Mouse (Mus musculus) liver, embryonic 11.5 days (tissue): ENCODE data around the gene Ttc33. TPM values are rescaled to one million over a fixed set of nuclear protein-coding genes. Genes with fewer than 3 reads are reported as not detected.

Experiments used
- ATAC-seq: fragments of 200-750 bp; cut with Nextera tagmentation; replicated peaks from 2 replicates; pipeline ENCODE4 v1.8.0; 2017; ENCODE audit warnings: moderate number of reproducible peaks, mild to moderate bottlenecking, moderate TSS enrichment, moderate library complexity; ENCODE audit not compliant: low FRiP score
- DNase-seq: peaks from one replicate; pipeline ENCODE4 v3.0.0-alpha.2; 2017; ENCODE audit warnings: low spot score
- H3K27ac ChIP-seq: fragments of 300-500 bp; sonication (generic); 2 replicates; pipeline ENCODE4 v1.5.1; 2014; ENCODE audit warnings: mild to moderate bottlenecking, low read depth, low read length, control low read depth
- H3K27me3 ChIP-seq: fragments of 300-500 bp; sonication (generic); replicated peaks from 2 replicates; pipeline ENCODE4 v1.6.1; 2014; ENCODE audit warnings: low read length, mixed read lengths; ENCODE audit not compliant: control insufficient read depth, insufficient read depth
- H3K36me3 ChIP-seq: fragments of 300-500 bp; sonication (generic); 2 replicates; pipeline ENCODE4 v1.6.1; 2014; ENCODE audit warnings: mild to moderate bottlenecking, low read length, moderate library complexity, mixed read lengths; ENCODE audit not compliant: control insufficient read depth, insufficient read depth
- H3K4me1 ChIP-seq: fragments of 300-500 bp; sonication (generic); replicated peaks from 2 replicates; pipeline ENCODE4 v1.6.1; 2014; ENCODE audit warnings: low read length, mixed read lengths; ENCODE audit not compliant: control insufficient read depth, insufficient read depth
- H3K4me2 ChIP-seq: fragments of 300-500 bp; sonication (generic); 2 replicates; pipeline ENCODE4 v1.6.1; 2014; ENCODE audit warnings: mild to moderate bottlenecking, control low read depth, moderate library complexity
- H3K4me3 ChIP-seq: fragments of 300-500 bp; sonication (generic); 2 replicates; pipeline ENCODE4 v1.5.1; 2014; ENCODE audit warnings: low read depth, low read length, control low read depth
- H3K9ac ChIP-seq: fragments of 300-500 bp; sonication (generic); 2 replicates; pipeline ENCODE4 v1.6.1; 2014; ENCODE audit warnings: low read depth, low read length, control low read depth
- H3K9me3 ChIP-seq: fragments of 300-500 bp; sonication (generic); 2 replicates; pipeline ENCODE4 v1.6.1; 2016; ENCODE audit warnings: low read length, inconsistent platforms, mixed read lengths; ENCODE audit not compliant: control insufficient read depth
- WGBS: fragments of 180-500 bp; shearing (Covaris S2); extraction: QIAGEN DNeasy Blood & Tissue Kit; methylation state at CpG from one replicate; pipeline ENCODE4 v1.1.7; 2014; 5-methylcytosine and 5-hydroxymethylcytosine counted together
- polyA plus RNA-seq: library from polyadenylated mRNA; unstranded; fragments of >200 nt; fragmentation: Nextera tagmentation; extraction: Ambion mirVana; gene quantifications from 2 replicates; pipeline ENCODE4 v1.2.1, GENCODE M21; 2014

The Ttc33 gene
- polyA plus RNA-seq, 1 experiment from 2014 or later = 29.2 TPM

DNA sequence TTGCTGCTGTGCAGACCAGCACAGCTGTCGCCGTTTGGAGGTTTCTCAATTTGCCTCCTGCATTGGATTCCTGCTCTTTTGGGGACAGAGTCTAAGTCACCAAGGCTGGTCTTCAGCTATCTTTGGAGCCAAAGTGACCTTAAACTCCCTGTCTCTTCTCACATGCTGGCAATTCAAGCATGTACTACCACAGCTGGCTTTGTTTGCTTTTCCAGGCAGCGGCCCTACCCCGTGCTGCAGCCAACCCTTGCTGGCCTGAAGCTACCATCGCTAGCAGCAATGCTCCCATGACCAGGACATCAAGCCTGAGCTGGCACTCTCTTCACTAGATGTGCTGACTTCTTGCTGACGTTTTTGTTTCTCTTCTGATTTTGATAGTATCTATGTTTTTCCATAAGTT, 26.5 kb upstream of the Ttc33 start:
- H3K27ac ChIP-seq = no peak overlapping the region; the same call in 1 of the 2 replicates
- H3K9me3 ChIP-seq = no peaks in the 10 kb centered on the region
- DNase-seq = no peak
- H3K9ac ChIP-seq = no peak overlapping the region
- ATAC-seq = 0 out of 2 replicates have a peak, but pooled peaks have one; percentile 15
- H3K4me1 ChIP-seq = peaks cover 9% of the 10 kb centered on the region
- WGBS = 72% methylated on average over 6 of the region's 6 CpGs
- H3K27me3 ChIP-seq = no peaks in the 10 kb centered on the region
- H3K36me3 ChIP-seq = peaks cover 2% of the 10 kb centered on the region
- H3K4me2 ChIP-seq = no peak overlapping the region
- H3K4me3 ChIP-seq = no peak overlapping the region

DNA sequence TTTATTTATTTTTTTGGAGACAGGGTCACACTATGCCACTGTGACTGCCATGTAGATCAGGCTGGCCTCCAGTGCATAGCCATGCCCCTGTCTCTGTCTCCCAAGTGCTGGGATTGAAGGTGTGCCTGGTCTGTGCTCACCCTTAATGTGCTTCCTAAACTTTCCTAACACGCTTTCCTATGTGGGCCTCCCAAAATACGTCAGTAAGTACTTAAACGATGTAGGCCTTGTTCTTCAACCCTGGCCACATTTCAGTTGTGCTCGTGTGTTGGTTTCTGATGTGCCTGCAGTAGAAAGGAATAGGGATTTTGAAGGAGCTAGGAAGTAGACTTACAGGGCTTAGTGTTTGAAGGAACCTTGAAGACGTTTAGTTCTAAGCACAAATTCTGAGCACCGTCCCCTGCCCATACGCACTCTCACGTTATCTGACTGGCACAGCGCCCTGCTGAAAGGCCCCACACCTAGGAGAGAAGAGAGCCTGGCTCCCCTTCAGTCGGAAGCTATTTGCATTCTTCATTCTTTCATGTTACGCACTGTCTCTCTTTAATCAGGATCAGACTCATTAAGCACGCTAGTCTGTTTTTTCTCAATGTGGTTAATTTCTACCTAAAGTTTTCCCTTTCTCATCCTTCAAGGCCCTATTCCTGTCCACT, 20.1 kb upstream of the Ttc33 start:
- no peaks in the 10 kb centered on the region for H3K27me3 ChIP-seq
- no peak for DNase-seq
- no peaks in the 10 kb centered on the region for H3K4me1 ChIP-seq
- H3K27ac ChIP-seq = no peak overlapping the region
- H3K9ac ChIP-seq = no peak overlapping the region
- no peaks in the 10 kb centered on the region for H3K9me3 ChIP-seq
- WGBS = 89% methylated on average over 12 of the region's 12 CpGs
- no peak for ATAC-seq
- no peak overlapping the region for H3K4me2 ChIP-seq
- no peak overlapping the region for H3K4me3 ChIP-seq
- H3K36me3 ChIP-seq = peaks cover 22% of the 10 kb centered on the region

DNA sequence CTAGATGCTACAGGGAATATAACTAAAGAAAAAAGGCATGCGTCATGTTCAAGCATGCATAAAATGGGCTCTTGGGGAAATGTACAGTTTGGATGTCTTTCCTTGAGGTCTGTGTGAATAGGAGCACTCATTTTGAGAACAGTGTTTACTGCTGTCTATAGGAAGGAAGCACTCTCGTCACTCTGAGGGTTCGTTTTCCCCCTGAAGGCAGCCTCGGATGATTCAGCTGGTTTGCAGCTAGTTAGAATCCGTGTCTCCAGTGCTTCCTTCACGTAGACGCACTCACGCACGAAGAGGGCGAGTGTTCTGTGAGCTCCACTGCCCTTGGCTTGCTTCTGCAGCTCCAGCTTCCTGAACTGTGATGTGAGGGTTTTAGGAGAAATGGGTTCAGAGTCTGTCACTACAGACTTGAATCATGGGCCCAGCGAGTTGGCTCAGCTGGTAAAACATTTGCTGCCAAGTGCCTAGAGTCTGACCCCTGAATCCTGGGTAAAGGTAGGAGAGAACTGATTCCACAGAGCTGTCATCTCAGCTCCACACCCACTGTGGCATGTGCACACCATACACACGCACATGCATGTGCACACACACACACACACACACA, 12.0 kb upstream of the Ttc33 start:
- DNase-seq (no peak), ATAC-seq (no peak)
- Histone ChIP-seq H3K36me3 (peaks cover 39% of the 10 kb centered on the region), H3K9ac (no peak overlapping the region), H3K4me3 (no peak overlapping the region), H3K9me3 (no peaks in the 10 kb centered on the region), H3K27me3 (no peaks in the 10 kb centered on the region), H3K4me2 (no peak overlapping the region), H3K27ac (no peak overlapping the region), H3K4me1 (no peaks in the 10 kb centered on the region)
- 82% methylated on average over 12 of the region's 12 CpGs for WGBS

DNA sequence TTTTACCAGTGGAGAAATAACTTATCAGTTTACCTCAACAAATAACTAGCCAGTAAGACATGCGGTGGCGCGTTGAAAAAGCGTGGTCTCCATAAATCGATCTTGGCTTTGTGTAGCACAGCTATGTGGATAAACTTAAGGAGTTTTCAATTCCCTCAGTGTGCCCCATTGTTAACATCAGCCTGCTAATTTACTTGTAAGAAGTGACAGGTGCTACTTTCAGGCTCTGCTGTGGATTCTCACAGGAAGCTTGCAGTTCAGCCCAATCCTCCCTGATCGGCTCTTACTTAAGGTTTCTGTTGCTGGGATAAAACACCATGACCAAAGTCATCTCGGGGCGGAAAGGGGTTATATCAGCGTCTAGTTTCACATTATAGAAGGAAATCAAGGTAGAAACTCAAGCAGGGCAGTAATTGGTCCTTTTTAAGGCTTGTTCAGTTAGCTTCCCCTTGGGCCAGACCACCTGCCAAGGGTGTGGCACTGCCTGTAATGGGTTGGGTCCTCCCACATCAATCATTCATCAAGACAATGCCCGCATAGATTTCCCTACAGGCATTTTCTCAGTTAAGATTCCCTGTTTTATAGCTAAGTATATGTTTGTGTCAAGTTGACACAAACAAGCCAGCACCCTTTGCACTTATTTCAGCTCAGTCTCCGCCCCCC, 526 bp upstream of the Ttc33 start:
- Histone ChIP-seq H3K4me1 (peaks cover 11% of the 10 kb centered on the region; the same call in 1 of the 2 replicates), H3K9ac (peak overlapping the region; percentile 77), H3K4me2 (peak overlapping the region; percentile 80), H3K9me3 (no peaks in the 10 kb centered on the region), H3K27me3 (no peaks in the 10 kb centered on the region), H3K4me3 (peak overlapping the region; percentile 93), H3K36me3 (peaks cover 2% of the 10 kb centered on the region; the same call in 1 of the 2 replicates), H3K27ac (peak overlapping the region; percentile 72)
- ATAC-seq (peak; percentile 27; the same call in 1 of the 2 replicates), DNase-seq (no peak)
- 44% methylated on average over 11 of the region's 11 CpGs for WGBS

DNA sequence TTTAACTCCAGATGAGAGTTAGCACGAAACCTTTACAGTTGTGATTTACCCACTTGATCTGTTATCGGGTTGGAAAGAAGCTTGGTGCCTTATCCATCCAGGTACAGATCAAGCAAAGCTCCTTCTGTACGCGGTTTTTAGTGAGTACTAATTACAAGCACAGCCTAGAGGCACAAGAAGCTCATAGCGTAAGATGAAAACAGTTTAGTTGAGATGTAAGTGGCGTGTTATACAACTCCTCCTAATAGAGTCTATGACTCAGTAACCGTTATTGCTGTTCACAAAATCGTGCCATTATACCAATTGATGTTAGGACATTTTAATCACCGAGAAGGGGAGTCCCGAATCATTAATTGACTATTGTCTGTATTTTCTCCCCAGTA, 959 bp downstream of the Ttc33 start:
- no peaks in the 10 kb centered on the region for H3K27me3 ChIP-seq
- 38% methylated on average over 10 of the region's 10 CpGs for WGBS
- H3K27ac ChIP-seq = no peak overlapping the region
- H3K4me3 ChIP-seq = peak overlapping the region; percentile 93
- peak overlapping the region; percentile 80 for H3K4me2 ChIP-seq
- no peaks in the 10 kb centered on the region for H3K36me3 ChIP-seq
- ATAC-seq (no peak), DNase-seq (no peak)
- peak overlapping the region; percentile 77 for H3K9ac ChIP-seq
- no peaks in the 10 kb centered on the region for H3K9me3 ChIP-seq
- H3K4me1 ChIP-seq = peaks cover 11% of the 10 kb centered on the region; the same call in 1 of the 2 replicates

- Histone ChIP-seq H3K27ac (no peak overlapping the region), H3K9ac (no peak overlapping the region), H3K4me1 (peaks cover 11% of the 10 kb centered on the region; the same call in 1 of the 2 replicates), H3K9me3 (no peaks in the 10 kb centered on the region), H3K4me2 (no peak overlapping the region), H3K36me3 (no peaks in the 10 kb centered on the region), H3K4me3 (no peak overlapping the region), H3K27me3 (no peaks in the 10 kb centered on the region)
- ATAC-seq (no peak), DNase-seq (no peak)
- WGBS = 57% methylated on average over 4 of the region's 4 CpGs
Observed at GRCm38 (mm10) chr15:5187116-5187515, 1.8 kb downstream of the Ttc33 start.

- H3K4me2 ChIP-seq = no peak overlapping the region
- DNase-seq (no peak), ATAC-seq (no peak)
- H3K4me1 ChIP-seq = peaks cover 11% of the 10 kb centered on the region; the same call in 1 of the 2 replicates
- H3K36me3 ChIP-seq = no peaks in the 10 kb centered on the region
- 71% methylated on average over 1 of the region's 1 CpGs for WGBS
- H3K27me3 ChIP-seq = no peaks in the 10 kb centered on the region
- H3K9me3 ChIP-seq = no peaks in the 10 kb centered on the region
- H3K4me3 ChIP-seq = no peak overlapping the region
- no peak overlapping the region for H3K27ac ChIP-seq
- no peak overlapping the region for H3K9ac ChIP-seq
Observed at GRCm38 (mm10) chr15:5188029-5188428, 2.7 kb downstream of the Ttc33 start.

DNA sequence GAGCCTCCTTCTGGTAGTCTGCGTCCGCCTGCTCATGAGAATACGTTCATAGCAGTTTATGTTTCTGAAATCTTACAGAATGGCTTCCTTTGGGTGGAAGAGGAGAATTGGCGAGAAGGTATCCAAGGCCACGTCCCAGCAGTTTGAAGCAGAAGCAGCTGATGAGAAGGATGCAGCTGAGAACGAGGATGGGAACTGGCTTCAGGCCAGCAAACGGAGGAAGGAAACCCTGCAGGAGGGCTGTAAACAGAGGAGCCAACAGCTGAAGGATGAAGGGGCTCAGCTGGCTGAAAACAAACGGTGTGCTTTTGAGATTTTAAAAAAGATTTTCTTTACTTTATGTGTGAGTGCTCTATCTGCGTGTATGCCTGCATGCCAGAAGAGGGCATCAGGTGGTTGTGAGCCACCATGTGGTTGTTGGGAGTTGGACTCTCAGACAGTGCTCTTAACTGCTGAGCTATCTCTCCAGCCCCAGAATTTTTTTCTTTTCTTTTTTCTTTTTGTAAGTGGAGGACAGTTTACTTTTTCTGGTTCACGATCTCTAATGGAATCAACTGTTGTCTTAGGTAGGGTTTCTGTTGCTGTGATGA, 4.3 kb downstream of the Ttc33 start:
- H3K27ac ChIP-seq = no peak overlapping the region
- DNase-seq (no peak), ATAC-seq (no peak)
- no peak overlapping the region for H3K4me3 ChIP-seq
- H3K4me2 ChIP-seq = no peak overlapping the region
- H3K27me3 ChIP-seq = no peaks in the 10 kb centered on the region
- no peaks in the 10 kb centered on the region for H3K9me3 ChIP-seq
- WGBS = 76% methylated on average over 10 of the region's 10 CpGs
- H3K36me3 ChIP-seq = no peaks in the 10 kb centered on the region
- peaks cover 13% of the 10 kb centered on the region; the same call in 1 of the 2 replicates for H3K4me1 ChIP-seq
- no peak overlapping the region for H3K9ac ChIP-seq
